Mouse (Mus musculus) liver, embryonic 18 days (tissue): ENCODE measurements around the gene Miox. TPM values are rescaled to one million over a fixed set of nuclear protein-coding genes. Genes with fewer than 3 reads are reported as not detected.

Source experiments
- polyA plus RNA-seq: library from polyadenylated mRNA; depleted of rRNA; stranded (reverse); fragments of >200 nt; gene quantifications from 2 replicates; pipeline ENCODE4 v1.2.3, GENCODE M21; 2012; rRNA removed

Gene Miox
- polyA plus RNA-seq: 12.7 and 15.7 TPM in 2 replicates

DNA sequence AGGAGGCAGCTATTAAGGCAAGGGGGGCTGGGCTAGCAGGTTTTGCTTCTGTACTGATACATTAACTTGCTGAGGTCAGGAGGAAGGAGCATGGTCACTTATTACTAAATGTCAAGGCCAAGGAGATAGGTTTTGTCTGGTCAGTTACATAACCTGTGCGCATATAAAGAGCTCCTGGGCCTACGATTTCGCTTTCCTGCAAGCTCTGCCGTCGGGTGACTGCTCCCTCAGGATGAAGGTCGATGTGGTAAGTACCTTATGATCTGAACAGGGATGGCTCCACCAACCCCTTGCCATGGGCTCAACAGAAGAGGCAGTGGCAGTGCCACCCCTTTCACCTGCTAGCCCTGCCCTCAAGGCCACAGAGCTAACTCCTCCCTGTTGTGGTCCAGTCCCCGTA, at the start of gene Miox:
Gene Miox, plus strand, starts transcription at position 128 of the 400 bp plus-strand sequence.

DNA sequence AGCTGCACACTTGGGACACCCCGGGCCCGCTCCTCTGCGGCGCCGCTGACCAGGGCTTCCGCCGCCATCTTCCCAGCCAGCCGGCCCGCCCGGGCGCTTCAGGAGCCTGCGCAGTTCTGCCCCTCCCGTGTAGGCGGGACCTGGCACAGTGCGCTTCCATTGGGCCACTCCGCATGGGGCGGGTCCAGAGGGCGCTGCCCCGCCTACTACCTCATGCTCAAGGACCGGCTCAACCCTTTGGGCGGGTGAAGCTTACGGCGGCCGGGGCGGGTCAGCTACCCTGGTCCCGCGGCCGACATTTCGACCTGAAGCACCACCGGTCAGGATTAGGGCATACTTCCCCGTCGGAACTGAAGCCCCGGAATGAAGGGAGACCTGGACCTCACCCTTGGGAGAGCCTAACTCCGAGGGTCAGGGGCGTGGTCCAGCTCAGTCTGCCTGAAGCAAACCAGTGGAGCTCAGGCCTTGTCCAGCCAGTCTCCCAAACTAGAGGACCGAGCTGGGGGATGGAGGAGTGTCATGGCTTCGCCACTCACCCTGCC, 18.9 kb upstream of the Miox start, which contains the start of gene Sbf1:
Gene Sbf1, minus strand, starts transcription at position 122 of the 542 bp plus-strand sequence.

GRCm38 (mm10) chr15:89322670-89323522, 11.3 kb upstream of the Miox start, which contains the start of gene Adm2:
Gene Adm2 (plus strand): TSS chr15:89322720.

GRCm38 (mm10) chr15:89355241-89356187, 21.3 kb downstream of the Miox start, which contains the start of the genes Lmf2 and Ncaph2:
Gene Lmf2 (minus strand): TSS chr15:89355659.
Gene Ncaph2 (plus strand): TSS chr15:89355719.

DNA sequence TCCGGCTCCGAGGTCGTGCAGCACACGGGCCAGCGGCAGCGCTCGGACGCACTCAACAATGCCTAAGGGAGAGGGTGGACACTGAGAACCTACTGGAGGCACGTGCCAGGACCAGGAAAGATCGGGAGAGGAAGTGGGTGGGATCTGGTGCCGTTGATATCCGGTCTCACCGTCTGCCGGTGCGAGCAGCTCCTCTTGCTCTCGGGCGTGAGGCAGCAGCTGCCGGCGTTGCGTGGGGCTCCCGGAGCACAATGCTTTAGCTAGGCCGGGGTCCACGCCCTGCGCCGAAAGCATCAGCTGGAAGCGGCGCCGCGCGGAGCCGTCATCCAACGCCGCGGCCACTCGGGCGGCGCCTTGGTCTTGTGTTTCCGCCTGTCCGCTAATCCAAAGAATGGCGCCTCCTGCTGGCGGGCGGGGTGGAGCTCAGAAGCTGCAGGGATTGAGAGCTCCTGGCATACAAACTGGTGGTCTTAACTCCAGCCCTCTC, 39.6 kb downstream of the Miox start, which contains the start of gene Sco2:
Gene Sco2, minus strand, starts transcription at position 85 of the 487 bp plus-strand sequence.

DNA sequence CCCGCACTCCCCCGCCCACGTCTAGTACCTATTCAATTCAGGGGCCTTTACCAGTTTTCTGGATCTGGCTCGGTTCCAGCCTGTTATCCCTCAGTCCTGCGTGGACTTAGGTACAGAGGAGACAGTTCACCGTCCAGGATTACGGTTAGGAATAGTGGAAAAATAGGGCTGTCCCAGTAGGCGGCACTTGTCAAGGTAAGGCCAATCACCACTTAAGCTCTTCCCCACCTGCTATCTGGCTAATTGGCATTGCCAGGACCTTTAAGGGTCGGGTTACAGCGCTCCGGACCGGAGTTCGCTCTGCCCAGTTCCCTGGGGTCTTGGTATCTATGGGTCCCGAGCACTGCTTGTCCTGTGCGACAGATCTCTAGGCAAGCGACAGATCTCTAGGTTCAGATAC, 42.8 kb downstream of the Miox start, which contains the start of gene Tymp:
Gene Tymp, minus strand, starts transcription at position 83 of the 400 bp plus-strand sequence.

DNA sequence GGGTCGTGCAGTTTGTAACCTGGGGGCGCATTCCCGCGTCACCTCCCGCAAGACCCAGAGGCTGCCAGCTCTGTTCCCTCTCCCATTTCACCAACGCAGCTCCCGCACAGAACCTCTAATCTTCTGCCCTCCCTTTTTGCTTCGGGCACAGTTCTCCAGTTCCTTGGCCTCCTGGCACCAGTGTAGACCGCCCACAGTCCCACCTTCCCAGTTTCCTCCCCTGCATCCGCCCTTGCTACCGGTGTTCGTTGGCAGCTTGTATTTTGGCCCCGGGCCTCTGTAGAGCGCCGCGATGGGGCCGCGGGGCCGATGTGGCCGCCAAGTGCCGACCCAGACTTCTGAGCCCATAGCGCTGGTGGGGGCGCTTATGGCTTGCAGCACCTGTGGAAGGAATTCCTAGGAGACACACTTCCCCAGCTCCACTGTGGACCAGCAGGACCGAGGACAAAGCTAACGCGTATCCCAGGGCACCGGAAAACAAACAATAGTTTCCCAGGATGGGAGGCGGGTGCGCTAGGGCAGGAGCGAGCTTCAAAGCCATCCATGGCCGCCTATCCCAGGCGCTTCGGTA, 44.7 kb downstream of the Miox start, which contains the start of gene Odf3b:
Gene Odf3b, minus strand, starts transcription at position 452 of the 571 bp plus-strand sequence.

DNA sequence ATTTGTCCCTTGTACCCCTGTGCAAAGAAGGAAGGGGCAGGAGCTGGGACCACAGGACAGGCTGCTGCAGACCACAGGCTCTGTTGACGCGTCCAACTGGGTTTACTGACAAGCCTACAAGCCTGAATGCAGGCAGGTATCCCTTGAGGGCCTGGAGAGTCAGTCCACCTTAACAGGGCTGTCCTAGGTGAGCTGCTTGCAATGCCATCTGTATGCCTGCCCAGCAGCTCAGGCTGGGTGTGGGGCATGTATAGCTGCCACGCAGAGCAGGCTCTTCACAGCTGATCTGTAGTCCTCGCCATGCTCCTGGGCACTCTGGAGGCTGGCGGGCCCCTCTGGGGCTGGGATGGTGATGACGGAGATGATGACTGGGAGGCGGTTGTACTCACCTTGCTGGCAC, 50.4 kb downstream of the Miox start, which contains the start of gene Klhdc7b:
Gene Klhdc7b, plus strand, starts transcription at position 301 of the 400 bp plus-strand sequence.

Other genes with a start within 250 kb of the Miox start
- gene Selenoo, start 245.3 kb upstream of the Miox start, polyA plus RNA-seq: 22.4 and 25.8 TPM in 2 replicates
- 6.5 and 8.5 TPM in 2 replicates for gene Tubgcp6, start 211.3 kb upstream of the Miox start, polyA plus RNA-seq
- gene Hdac10, start 205.7 kb upstream of the Miox start, polyA plus RNA-seq: 9.1 and 9.7 TPM in 2 replicates
- gene Mapk12, start 193.7 kb upstream of the Miox start, polyA plus RNA-seq: 3.5 and 4.5 TPM in 2 replicates
- gene Mapk11, start 184.8 kb upstream of the Miox start, polyA plus RNA-seq: 1.3 TPM in 2 replicates
- 37.7 and 44.3 TPM in 2 replicates for gene Plxnb2, start 153.6 kb upstream of the Miox start, polyA plus RNA-seq
- 5.4 and 6.4 TPM in 2 replicates for gene Dennd6b, start 137.9 kb upstream of the Miox start, polyA plus RNA-seq
- gene Ppp6r2, start 122.8 kb upstream of the Miox start, polyA plus RNA-seq: 13.5 and 14.0 TPM in 2 replicates
- 26.2 and 28.5 TPM in 2 replicates for gene Sbf1, start 19.1 kb upstream of the Miox start, polyA plus RNA-seq
- gene Adm2, start 11.7 kb upstream of the Miox start, polyA plus RNA-seq: 10.3 and 11.8 TPM in 2 replicates
- 9.9 and 11.9 TPM in 2 replicates for gene Lmf2, start 21.3 kb downstream of the Miox start, polyA plus RNA-seq
- 51.8 and 56.2 TPM in 2 replicates for gene Ncaph2, start 21.3 kb downstream of the Miox start, polyA plus RNA-seq
- 21.4 and 21.6 TPM in 2 replicates for gene Sco2, start 39.4 kb downstream of the Miox start, polyA plus RNA-seq
- 1.3 and 1.6 TPM in 2 replicates for gene Tymp, start 42.6 kb downstream of the Miox start, polyA plus RNA-seq
- gene Odf3b, start 44.9 kb downstream of the Miox start, polyA plus RNA-seq: 0.96 and 1.2 TPM in 2 replicates
- gene Klhdc7b, start 50.5 kb downstream of the Miox start, polyA plus RNA-seq: not detected in 2 replicates
- 0.19 TPM in 1 of 2 replicates, not detected in the other for gene Syce3, start 76.1 kb downstream of the Miox start, polyA plus RNA-seq
- gene Cpt1b, start 91.5 kb downstream of the Miox start, polyA plus RNA-seq: 21.3 and 23.0 TPM in 2 replicates
- 1.2 and 1.3 TPM in 2 replicates for gene C730034F03Rik, start 95.2 kb downstream of the Miox start, polyA plus RNA-seq
- gene Gm44502, start 95.3 kb downstream of the Miox start, polyA plus RNA-seq: 0.28 and 0.46 TPM in 2 replicates
- 28.2 and 29.0 TPM in 2 replicates for gene Chkb, start 95.5 kb downstream of the Miox start, polyA plus RNA-seq
- gene Mapk8ip2, start 119.5 kb downstream of the Miox start, polyA plus RNA-seq: 0.01 TPM in 2 replicates
- gene Arsa, start 143.0 kb downstream of the Miox start, polyA plus RNA-seq: 6.8 and 7.0 TPM in 2 replicates
- 1.4 and 2.4 TPM in 2 replicates for gene Shank3, start 165.2 kb downstream of the Miox start, polyA plus RNA-seq
- 0.04 and 0.07 TPM in 2 replicates for gene Acr, start 233.9 kb downstream of the Miox start, polyA plus RNA-seq